Mouse (Mus musculus) neural tube, embryonic 14.5 days (tissue): ENCODE measurements around the gene Olfr676. TPM values are rescaled to one million over a fixed set of nuclear protein-coding genes. Genes with fewer than 3 reads are reported as not detected.

Experiments used
- polyA plus RNA-seq: library from polyadenylated mRNA; unstranded; fragments of >200 nt; fragmentation: Nextera tagmentation; extraction: Ambion mirVana; gene quantifications from 2 replicates; pipeline ENCODE4 v1.2.1, GENCODE M21; 2014

Olfr676 gene
- polyA plus RNA-seq, 1 experiment from 2014 or later: not detected

Other genes starting within 250 kb of the Olfr676 start
- gene Usp17lb, start 190.1 kb upstream of the Olfr676 start, polyA plus RNA-seq: not detected in 2 replicates
- gene Usp17la, start 175.7 kb upstream of the Olfr676 start, polyA plus RNA-seq: not detected in 2 replicates
- not detected in 2 replicates for gene Olfr665, start 154.7 kb upstream of the Olfr676 start, polyA plus RNA-seq
- gene Olfr666, start 136.7 kb upstream of the Olfr676 start, polyA plus RNA-seq: not detected in 2 replicates
- not detected in 2 replicates for gene Olfr667, start 111.2 kb upstream of the Olfr676 start, polyA plus RNA-seq
- not detected in 2 replicates for gene Olfr668, start 104.6 kb upstream of the Olfr676 start, polyA plus RNA-seq
- gene Olfr669, start 98.5 kb upstream of the Olfr676 start, polyA plus RNA-seq: not detected in 2 replicates
- not detected in 2 replicates for gene Olfr670, start 70.1 kb upstream of the Olfr676 start, polyA plus RNA-seq
- gene Olfr671, start 53.6 kb upstream of the Olfr676 start, polyA plus RNA-seq: not detected in 2 replicates
- gene Olfr672, start 30.7 kb upstream of the Olfr676 start, polyA plus RNA-seq: not detected in 2 replicates
- gene Olfr675, start 4.2 kb upstream of the Olfr676 start, polyA plus RNA-seq: not detected in 2 replicates
- not detected in 2 replicates for gene Olfr677, start 18.7 kb downstream of the Olfr676 start, polyA plus RNA-seq
- not detected in 2 replicates for gene Olfr678, start 31.8 kb downstream of the Olfr676 start, polyA plus RNA-seq
- gene Olfr679, start 48.5 kb downstream of the Olfr676 start, polyA plus RNA-seq: not detected in 2 replicates
- not detected in 2 replicates for gene Olfr680-ps1, start 60.1 kb downstream of the Olfr676 start, polyA plus RNA-seq
- gene Olfr681, start 84.1 kb downstream of the Olfr676 start, polyA plus RNA-seq: not detected in 2 replicates
- not detected in 2 replicates for gene Olfr683, start 114.3 kb downstream of the Olfr676 start, polyA plus RNA-seq
- not detected in 2 replicates for gene Olfr684, start 131.0 kb downstream of the Olfr676 start, polyA plus RNA-seq
- gene Olfr685, start 153.3 kb downstream of the Olfr676 start, polyA plus RNA-seq: not detected in 2 replicates
- gene Olfr686, start 174.8 kb downstream of the Olfr676 start, polyA plus RNA-seq: not detected in 2 replicates